Mouse (Mus musculus): ENCODE measurements around the gene Gm49416. TPM values are rescaled to one million over a fixed set of nuclear protein-coding genes. Genes with fewer than 3 reads are reported as not detected.

Gm49416 gene
- polyA plus RNA-seq, 1 experiment from 2014 or later = not detected

DNA sequence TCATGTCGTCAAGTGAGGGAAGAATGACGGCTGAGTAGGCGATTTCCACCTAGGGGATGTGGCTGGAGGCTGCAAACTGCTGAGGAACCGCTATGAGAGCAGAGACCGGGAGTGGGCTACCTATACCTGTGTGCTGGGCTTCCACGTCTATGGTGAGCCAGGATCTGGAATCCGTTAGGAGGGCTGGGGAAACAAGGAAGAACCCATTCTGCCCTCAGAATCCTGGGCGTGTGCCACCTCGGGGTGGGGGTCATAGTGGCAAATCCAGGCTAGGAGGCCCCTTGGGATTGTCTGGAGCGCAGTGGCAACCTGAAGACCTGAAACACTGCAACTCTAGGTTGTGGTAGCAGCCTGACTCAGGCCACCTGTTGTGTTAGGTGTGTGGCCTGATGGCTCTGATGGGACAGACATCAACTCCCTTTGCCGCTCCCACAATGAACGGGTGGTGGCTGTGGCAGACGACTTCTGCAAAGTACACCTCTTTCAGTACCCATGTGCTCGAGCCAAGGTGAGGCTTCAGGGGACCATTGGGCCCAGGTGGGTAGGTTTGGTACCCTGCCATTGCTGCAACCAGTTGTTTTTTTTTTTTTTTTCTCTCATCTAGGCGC is 51.9 kb downstream of the Gm49416 start:
- 83% methylated on average over 15 of the region's 15 CpGs for WGBS
- no peak for ATAC-seq (ENCODE audit: insufficient number of reproducible peaks, insufficient read depth, low FRiP score, low read depth)
- H3K27ac ChIP-seq (replicated peaks in 1 of 2; ENCODE audit: control insufficient read depth in 1 of 2, insufficient read depth in 1 of 2, low read depth in 2 of 2, low read length in 2 of 2) = no peak overlapping the region; a peak in 1 of 4 replicates
- H3K4me1 ChIP-seq (ENCODE audit: control insufficient read depth in 2 of 2, insufficient read depth in 2 of 2, low read length in 2 of 2) = peaks cover 12 to 37% of the 10 kb centered on the region in 2 experiments
- H3K4me2 ChIP-seq (ENCODE audit: low read length) = peak overlapping the region; percentile 79
- peaks cover 61% of the 10 kb centered on the region for H3K36me3 ChIP-seq (ENCODE audit: control insufficient read depth, insufficient read depth, low read length)
- H3K9ac ChIP-seq (ENCODE audit: low read length) = peak overlapping the region; percentile 99; the same call in 1 of the 2 replicates
- peak overlapping the region in 1 of 2 experiments; percentile 99; a peak in 1 of 4 replicates for H3K4me3 ChIP-seq (ENCODE audit: control insufficient read depth in 1 of 2, insufficient read depth in 1 of 2, low read depth in 1 of 2, low read length in 2 of 2)
- no peaks in the 10 kb centered on the region for H3K27me3 ChIP-seq (ENCODE audit: control insufficient read depth, insufficient read depth, low read length)
- H3K9me3 ChIP-seq (ENCODE audit: control insufficient read depth, low read length) = no peaks in the 10 kb centered on the region

DNA sequence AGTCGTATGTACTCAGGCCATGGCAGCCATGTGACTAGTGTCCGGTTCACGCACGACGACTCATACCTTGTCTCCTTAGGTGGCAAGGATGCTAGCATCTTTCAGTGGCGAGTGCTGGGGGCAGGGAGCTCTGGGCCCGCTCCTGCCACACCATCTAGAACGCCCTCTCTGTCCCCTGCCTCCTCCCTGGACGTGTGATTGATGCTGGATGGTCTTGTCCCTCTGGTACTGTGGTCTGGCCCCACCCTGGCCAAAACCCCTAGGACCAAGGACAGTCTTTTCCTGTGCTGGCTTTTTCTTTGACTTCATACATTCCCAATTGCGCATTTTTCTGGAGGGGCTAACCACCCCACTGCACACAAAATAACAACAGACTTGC is 52.4 kb downstream of the Gm49416 start:
- peaks cover 12 to 37% of the 10 kb centered on the region in 2 experiments for H3K4me1 ChIP-seq (ENCODE audit: control insufficient read depth in 2 of 2, insufficient read depth in 2 of 2, low read length in 2 of 2)
- H3K36me3 ChIP-seq (ENCODE audit: control insufficient read depth, insufficient read depth, low read length) = peaks cover 61% of the 10 kb centered on the region
- no peaks in the 10 kb centered on the region for H3K9me3 ChIP-seq (ENCODE audit: control insufficient read depth, low read length)
- no peaks in the 10 kb centered on the region for H3K27me3 ChIP-seq (ENCODE audit: control insufficient read depth, insufficient read depth, low read length)
- peak overlapping the region; percentile 99 for H3K9ac ChIP-seq (ENCODE audit: low read length)
- H3K27ac ChIP-seq (replicated peaks in 1 of 2; ENCODE audit: control insufficient read depth in 1 of 2, insufficient read depth in 1 of 2, low read depth in 2 of 2, low read length in 2 of 2) = peak overlapping the region; percentile 33 to 99
- WGBS = 40% methylated on average over 10 of the region's 10 CpGs
- H3K4me3 ChIP-seq (ENCODE audit: control insufficient read depth in 1 of 2, insufficient read depth in 1 of 2, low read depth in 1 of 2, low read length in 2 of 2) = peak overlapping the region; percentile 39 to 99
- H3K4me2 ChIP-seq (ENCODE audit: low read length) = peak overlapping the region; percentile 79
- no peak for ATAC-seq (ENCODE audit: insufficient number of reproducible peaks, insufficient read depth, low FRiP score, low read depth)

DNA sequence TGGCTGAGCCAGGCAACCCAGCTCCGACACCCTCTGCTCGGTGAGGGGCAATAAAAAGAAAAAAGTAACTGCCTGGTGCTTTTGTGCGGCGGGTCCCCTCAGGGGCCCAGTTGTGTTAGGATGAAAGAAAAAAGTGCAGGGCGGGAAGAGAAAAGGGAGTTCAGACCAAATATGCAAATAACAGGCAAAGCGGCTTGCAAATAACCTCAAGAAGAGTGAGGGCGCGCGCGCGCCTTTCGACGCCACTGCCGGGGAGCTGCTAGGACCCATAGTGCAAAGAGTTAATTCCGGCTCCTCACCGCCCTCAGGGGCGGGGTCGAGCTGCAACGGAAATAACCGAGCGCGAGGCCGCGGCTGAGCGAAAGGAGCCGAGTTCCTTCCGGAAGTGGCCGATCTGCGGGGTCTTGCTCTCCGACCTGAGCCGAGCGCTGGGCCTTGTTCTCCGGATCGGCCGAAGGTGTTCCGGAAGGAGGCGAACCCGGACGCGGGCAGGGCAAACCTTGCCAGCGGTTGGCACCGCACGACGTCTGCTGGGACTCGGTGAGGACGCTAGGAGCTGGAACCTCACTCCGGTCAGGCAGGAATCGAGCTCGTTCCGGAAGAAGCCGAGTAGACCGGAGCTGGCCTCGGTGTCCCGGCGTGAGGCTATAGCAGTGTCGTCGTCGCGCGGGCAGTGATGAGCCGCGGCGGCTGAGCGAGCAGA is 52.9 kb downstream of the Gm49416 start, which contains the start of gene Mta2:
Gene Mta2, plus strand, starts transcription at position 361 of the 703 bp plus-strand sequence.
- no peaks in the 10 kb centered on the region for H3K27me3 ChIP-seq (ENCODE audit: control insufficient read depth, insufficient read depth, low read length)
- H3K36me3 ChIP-seq (ENCODE audit: control insufficient read depth, insufficient read depth, low read length) = peaks cover 62% of the 10 kb centered on the region
- H3K9me3 ChIP-seq (ENCODE audit: control insufficient read depth, low read length) = no peaks in the 10 kb centered on the region
- H3K4me2 ChIP-seq (ENCODE audit: low read length) = peak within 1 kb of the TSS; percentile 79
- peak within 1 kb of the TSS; percentile 74 to 99 for H3K4me3 ChIP-seq (ENCODE audit: control insufficient read depth in 1 of 2, insufficient read depth in 1 of 2, low read depth in 1 of 2, low read length in 2 of 2)
- H3K27ac ChIP-seq (replicated peaks in 1 of 2; ENCODE audit: control insufficient read depth in 1 of 2, insufficient read depth in 1 of 2, low read depth in 2 of 2, low read length in 2 of 2) = peak within 1 kb of the TSS; percentile 96 to 99
- peaks cover 12 to 37% of the 10 kb centered on the region in 2 experiments for H3K4me1 ChIP-seq (ENCODE audit: control insufficient read depth in 2 of 2, insufficient read depth in 2 of 2, low read length in 2 of 2)
- WGBS = under 1% methylated on average over 64 of the region's 64 CpGs
- peak; percentile 91 for ATAC-seq (ENCODE audit: insufficient number of reproducible peaks, insufficient read depth, low FRiP score, low read depth)
- peak within 1 kb of the TSS; percentile 99 for H3K9ac ChIP-seq (ENCODE audit: low read length)

DNA sequence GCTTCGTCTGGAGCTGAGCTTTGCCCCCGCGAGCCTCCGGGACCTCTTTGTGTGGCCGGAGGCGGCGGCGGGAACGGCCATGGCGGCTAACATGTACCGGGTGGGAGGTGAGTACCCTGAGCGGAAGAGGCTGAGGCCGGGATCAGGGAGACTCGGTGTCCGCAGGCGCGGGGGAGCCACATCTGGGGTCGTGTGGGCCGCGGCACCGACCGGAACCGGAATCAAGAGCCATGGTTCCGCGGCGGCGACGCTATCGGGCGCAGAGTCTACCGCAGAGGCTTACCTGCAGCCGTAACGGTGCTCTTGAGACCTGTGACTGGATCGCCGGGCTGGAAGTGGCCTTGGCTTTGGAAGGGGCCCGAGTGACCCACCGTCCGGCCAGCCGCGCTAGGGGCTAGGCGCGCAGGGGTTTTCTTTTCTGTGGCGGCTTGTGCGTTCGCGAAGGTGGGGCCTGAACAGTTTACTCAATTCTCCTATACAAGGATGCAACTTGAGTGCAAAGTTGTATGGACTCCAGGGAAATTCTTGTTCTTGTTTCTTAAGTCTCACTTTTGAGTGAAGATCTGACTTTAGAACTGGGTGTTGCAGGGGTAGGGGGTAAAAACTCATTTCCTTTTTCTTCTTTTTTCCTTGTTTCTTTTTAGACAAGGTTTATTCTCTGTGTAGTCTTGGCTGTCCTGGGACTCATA is 53.7 kb downstream of the Gm49416 start:
- Histone ChIP-seq H3K27ac (replicated peaks in 1 of 2; ENCODE audit: control insufficient read depth in 1 of 2, insufficient read depth in 1 of 2, low read depth in 2 of 2, low read length in 2 of 2) (peak overlapping the region; percentile 96 to 99), H3K36me3 (ENCODE audit: control insufficient read depth, insufficient read depth, low read length) (peaks cover 62% of the 10 kb centered on the region), H3K4me3 (ENCODE audit: control insufficient read depth in 1 of 2, insufficient read depth in 1 of 2, low read depth in 1 of 2, low read length in 2 of 2) (peak overlapping the region; percentile 74 to 99), H3K4me1 (ENCODE audit: control insufficient read depth in 2 of 2, insufficient read depth in 2 of 2, low read length in 2 of 2) (peaks cover 12 to 37% of the 10 kb centered on the region in 2 experiments), H3K4me2 (ENCODE audit: low read length) (peak overlapping the region; percentile 79), H3K27me3 (ENCODE audit: control insufficient read depth, insufficient read depth, low read length) (no peaks in the 10 kb centered on the region), H3K9ac (ENCODE audit: low read length) (peak overlapping the region; percentile 99), H3K9me3 (ENCODE audit: control insufficient read depth, low read length) (no peaks in the 10 kb centered on the region)
- peak; percentile 71 for ATAC-seq (ENCODE audit: insufficient number of reproducible peaks, insufficient read depth, low FRiP score, low read depth)
- under 1% methylated on average over 46 of the region's 46 CpGs for WGBS

DNA sequence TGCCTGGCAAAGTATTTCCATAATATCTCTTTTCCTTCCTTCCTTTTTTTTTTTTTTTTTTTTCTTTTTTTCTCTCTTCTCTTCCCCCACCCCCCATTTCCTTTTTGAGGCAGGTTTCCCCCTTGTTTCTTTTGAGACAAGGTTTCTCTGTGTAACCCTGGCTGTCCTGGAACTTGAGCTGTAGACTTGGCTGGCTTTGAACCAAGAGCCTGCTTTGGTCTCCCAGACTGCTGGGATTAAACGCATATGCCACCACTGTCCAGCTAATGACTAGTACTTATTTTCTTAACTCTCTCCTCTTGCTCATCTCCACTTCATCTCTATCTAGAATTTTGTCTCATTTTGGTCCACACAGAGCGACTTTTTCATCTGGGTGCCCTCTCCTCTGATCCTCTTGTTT is 54.3 kb downstream of the Gm49416 start:
- Histone ChIP-seq H3K9me3 (ENCODE audit: control insufficient read depth, low read length) (no peaks in the 10 kb centered on the region), H3K4me1 (ENCODE audit: control insufficient read depth in 2 of 2, insufficient read depth in 2 of 2, low read length in 2 of 2) (peaks cover 12 to 37% of the 10 kb centered on the region in 2 experiments), H3K27me3 (ENCODE audit: control insufficient read depth, insufficient read depth, low read length) (no peaks in the 10 kb centered on the region), H3K36me3 (ENCODE audit: control insufficient read depth, insufficient read depth, low read length) (peaks cover 64% of the 10 kb centered on the region), H3K4me3 (ENCODE audit: control insufficient read depth in 1 of 2, insufficient read depth in 1 of 2, low read depth in 1 of 2, low read length in 2 of 2) (peak overlapping the region; percentile 74 to 99), H3K27ac (replicated peaks in 1 of 2; ENCODE audit: control insufficient read depth in 1 of 2, insufficient read depth in 1 of 2, low read depth in 2 of 2, low read length in 2 of 2) (peak overlapping the region in 1 of 2 experiments; percentile 99; a peak in 1 of 4 replicates), H3K9ac (ENCODE audit: low read length) (peak overlapping the region; percentile 99), H3K4me2 (ENCODE audit: low read length) (peak overlapping the region; percentile 79)
- no peak for ATAC-seq (ENCODE audit: insufficient number of reproducible peaks, insufficient read depth, low FRiP score, low read depth)
- 55% methylated on average over 2 of the region's 2 CpGs for WGBS

DNA sequence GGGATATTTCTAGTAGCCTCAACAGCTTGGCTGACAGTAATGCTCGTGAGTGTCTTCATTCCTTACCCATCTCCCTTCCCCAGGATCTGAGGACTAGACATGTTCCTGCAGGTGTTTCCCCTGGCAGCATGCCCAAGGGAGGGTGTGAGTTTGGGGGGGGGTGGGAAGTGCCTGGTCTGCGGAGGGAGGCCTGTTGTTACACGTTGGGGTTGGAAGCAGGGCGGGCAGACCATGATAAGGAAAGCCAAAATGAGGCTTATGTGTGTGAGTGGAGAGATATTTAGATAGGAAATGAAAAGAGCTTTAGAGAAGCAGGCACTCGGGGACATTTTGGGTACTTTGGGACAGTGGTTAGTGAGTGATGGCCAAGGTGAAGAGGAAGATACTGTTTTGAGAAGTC is 55.3 kb downstream of the Gm49416 start:
- Histone ChIP-seq H3K4me3 (ENCODE audit: control insufficient read depth in 1 of 2, insufficient read depth in 1 of 2, low read depth in 1 of 2, low read length in 2 of 2) (peak overlapping the region in 1 of 2 experiments; percentile 99; a peak in 1 of 4 replicates), H3K36me3 (ENCODE audit: control insufficient read depth, insufficient read depth, low read length) (peaks cover 64% of the 10 kb centered on the region)

DNA sequence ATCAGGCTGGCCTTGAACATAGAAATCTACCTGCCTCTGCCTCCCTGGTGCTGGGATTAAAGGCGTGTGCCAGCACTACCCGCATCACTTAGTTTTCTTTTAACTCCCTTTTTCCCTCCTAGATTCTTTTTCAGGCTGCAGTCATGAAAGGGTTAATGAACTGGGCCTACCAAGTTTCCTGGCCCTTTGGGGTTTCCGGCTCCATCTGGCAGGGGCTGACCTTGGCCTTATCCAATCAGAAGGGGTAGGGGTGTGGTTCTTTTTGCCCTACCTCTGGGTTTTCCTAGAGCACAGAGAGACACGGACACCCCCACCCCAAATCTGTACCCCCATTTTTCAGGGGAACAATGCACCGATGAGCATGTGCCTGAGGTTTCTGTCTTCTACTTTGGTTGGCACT is 56.0 kb downstream of the Gm49416 start:
- Histone ChIP-seq H3K36me3 (ENCODE audit: control insufficient read depth, insufficient read depth, low read length) (peaks cover 63% of the 10 kb centered on the region), H3K9me3 (ENCODE audit: control insufficient read depth, low read length) (no peaks in the 10 kb centered on the region), H3K4me3 (ENCODE audit: control insufficient read depth in 1 of 2, insufficient read depth in 1 of 2, low read depth in 1 of 2, low read length in 2 of 2) (peak overlapping the region; percentile 22 to 27), H3K4me1 (ENCODE audit: control insufficient read depth in 2 of 2, insufficient read depth in 2 of 2, low read length in 2 of 2) (peaks cover 12 to 37% of the 10 kb centered on the region in 2 experiments), H3K9ac (ENCODE audit: low read length) (peak overlapping the region; percentile 45; the same call in 1 of the 2 replicates), H3K27ac (replicated peaks in 1 of 2; ENCODE audit: control insufficient read depth in 1 of 2, insufficient read depth in 1 of 2, low read depth in 2 of 2, low read length in 2 of 2) (peak overlapping the region; percentile 25 to 43; a peak in 2 of 4 replicates), H3K4me2 (ENCODE audit: low read length) (peak overlapping the region; percentile 79), H3K27me3 (ENCODE audit: control insufficient read depth, insufficient read depth, low read length) (no peaks in the 10 kb centered on the region)
- no peak for ATAC-seq (ENCODE audit: insufficient number of reproducible peaks, insufficient read depth, low FRiP score, low read depth)
- WGBS = 31% methylated on average over 5 of the region's 5 CpGs

More for the DNA sequence above, 55.3 kb downstream of the Gm49416 start:
- WGBS = 37% methylated on average over 5 of the region's 5 CpGs
- ATAC-seq (ENCODE audit: insufficient number of reproducible peaks, insufficient read depth, low FRiP score, low read depth) = no peak
- 0 out of 2 replicates have a peak overlapping the region, but pooled peaks have one; percentile 7 for H3K9ac ChIP-seq (ENCODE audit: low read length)
- 0 out of 4 replicates have a peak overlapping the region, but pooled peaks of 1 of the 2 experiments have one; percentile 1 for H3K27ac ChIP-seq (replicated peaks in 1 of 2; ENCODE audit: control insufficient read depth in 1 of 2, insufficient read depth in 1 of 2, low read depth in 2 of 2, low read length in 2 of 2)
- peak overlapping the region; percentile 79 for H3K4me2 ChIP-seq (ENCODE audit: low read length)
- H3K9me3 ChIP-seq (ENCODE audit: control insufficient read depth, low read length) = no peaks in the 10 kb centered on the region
- no peaks in the 10 kb centered on the region for H3K27me3 ChIP-seq (ENCODE audit: control insufficient read depth, insufficient read depth, low read length)
- H3K4me1 ChIP-seq (ENCODE audit: control insufficient read depth in 2 of 2, insufficient read depth in 2 of 2, low read length in 2 of 2) = peaks cover 12 to 37% of the 10 kb centered on the region in 2 experiments

Data from heart, embryonic 14.5 days (tissue).